Mouse (Mus musculus): ENCODE results near the gene Glp1r.

DNA sequence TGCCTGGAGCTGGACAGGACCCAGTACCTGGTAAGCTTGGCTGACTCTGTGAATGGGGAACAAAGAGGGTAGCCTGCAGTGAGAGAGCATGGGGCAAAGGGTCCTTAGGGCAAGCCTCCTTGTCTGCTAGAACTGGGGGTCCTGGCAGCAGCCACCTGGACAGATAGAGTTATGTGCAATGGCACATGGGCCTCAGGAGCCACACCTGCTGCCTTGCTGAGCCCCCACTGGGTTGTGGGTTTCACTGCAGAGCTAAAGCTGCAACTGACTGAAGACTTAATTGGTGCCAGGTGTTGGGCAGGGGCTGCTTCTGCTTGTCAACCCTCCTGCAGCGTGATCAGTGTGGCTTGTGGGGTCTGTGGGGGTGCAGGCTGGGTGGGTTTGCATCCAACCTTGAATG lies 9.5 kb upstream of the Glp1r start:
- no peak for TF ChIP-seq GATA1 (IDR thresholded peaks at IDR 0.05; ENCODE audit: borderline replicate concordance, low read length)
- no peak for TF ChIP-seq FLI1 (IDR thresholded peaks at IDR 0.05; ENCODE audit: low read length)

Data from megakaryocyte, embryonic 14.5 days (primary cell).